Mouse (Mus musculus): ENCODE results near the gene Mad1l1.

- TF ChIP-seq CTCF (IDR thresholded peaks at IDR 0.05 in 2 of 3, conservative IDR thresholded peaks at IDR 0.05 in 1 of 3; ENCODE audit: control insufficient read depth in 1 of 3, insufficient read depth in 1 of 3, low read depth in 2 of 3, low read length in 3 of 3, poor library complexity in 1 of 3, severe bottlenecking in 1 of 3) (no peak), BHLHE40 (IDR thresholded peaks at IDR 0.05; ENCODE audit: borderline replicate concordance, low read depth, low read length) (no peak), POLR2A (IDR thresholded peaks at IDR 0.05; ENCODE audit: control insufficient read depth in 1 of 2, insufficient read depth in 1 of 2, low read depth in 1 of 2, low read length in 2 of 2, poor library complexity in 1 of 2) (no peak), TCF12 (IDR thresholded peaks at IDR 0.05; ENCODE audit: low read depth, low read length) (peak; percentile 79), ZMIZ1 (IDR thresholded peaks at IDR 0.05; ENCODE audit: low read depth, low read length) (no peak), MYC (IDR thresholded peaks at IDR 0.05; ENCODE audit: low read depth, low read length) (no peak), TAL1 (IDR thresholded peaks at IDR 0.05; ENCODE audit: low read length) (peak; percentile 49)
Observed at GRCm38 (mm10) chr5:140034300-140035024, 286.9 kb downstream of the Mad1l1 start.

Measured in MEL (cell line).